Mouse (Mus musculus) heart, postnatal 0 days (tissue): ENCODE measurements at regions not wholly inside any gene's neighbourhood (a gene's known extent, or its start where the extent isn't known, plus 50 kb on each side); places are given as distances from the start of the nearest gene placed in this dataset.

Source experiments
- ATAC-seq: fragments of 200-750 bp; cut with Nextera tagmentation; 2 replicates; pipeline ENCODE4 v1.8.0; 2017; ENCODE audit warnings: low read depth, moderate number of reproducible peaks, moderate library complexity; ENCODE audit not compliant: insufficient read depth
- DNase-seq: peaks from one replicate; pipeline ENCODE4 v3.0.0-alpha.2; 2016; ENCODE audit warnings: low spot score
- H3K27ac ChIP-seq: fragments of 300-500 bp; sonication (generic); 2 replicates; pipeline ENCODE4 v1.5.1; 2014; ENCODE audit warnings: low read depth, mild to moderate bottlenecking
- H3K27me3 ChIP-seq: fragments of 300-500 bp; sonication (generic); 2 replicates; pipeline ENCODE4 v1.6.1; 2014; ENCODE audit warnings: low read length, mixed read lengths; ENCODE audit not compliant: control insufficient read depth, insufficient read depth
- H3K36me3 ChIP-seq: fragments of 300-500 bp; sonication (generic); replicated peaks from 2 replicates; pipeline ENCODE4 v1.6.1; 2014; ENCODE audit warnings: low read length, mixed read lengths; ENCODE audit not compliant: control insufficient read depth, insufficient read depth
- H3K4me1 ChIP-seq: fragments of 300-500 bp; sonication (generic); 2 replicates; pipeline ENCODE4 v1.6.1; 2014; ENCODE audit warnings: antibody characterized with exemption; ENCODE audit not compliant: control insufficient read depth, insufficient read depth
- H3K4me2 ChIP-seq: fragments of 300-500 bp; sonication (generic); 2 replicates; pipeline ENCODE4 v1.6.1; 2014; ENCODE audit warnings: low read depth, mild to moderate bottlenecking, low read length, moderate library complexity
- H3K4me3 ChIP-seq: fragments of 300-500 bp; sonication (generic); 2 replicates; pipeline ENCODE4 v1.5.1; 2014; ENCODE audit warnings: low read depth, low read length
- H3K9ac ChIP-seq: fragments of 300-500 bp; sonication (generic); replicated peaks from 2 replicates; pipeline ENCODE4 v1.6.1; 2014; ENCODE audit warnings: low read depth, low read length, mixed read lengths
- H3K9me3 ChIP-seq: fragments of 300-500 bp; sonication (generic); replicated peaks from 2 replicates; pipeline ENCODE4 v1.6.1; 2016; ENCODE audit warnings: low read length; ENCODE audit not compliant: control insufficient read depth
- CTCF ChIP-seq: IDR thresholded peaks from 2 replicates; pipeline ENCODE4 v1.5.1; 2016; ENCODE audit warnings: antibody characterized with exemption, control low read depth, low read depth
- EP300 ChIP-seq: IDR thresholded peaks from 2 replicates; pipeline ENCODE4 v1.6.1; 2016; ENCODE audit warnings: antibody characterized with exemption, low read depth
- WGBS: fragments of 180-500 bp; shearing (Covaris S2); extraction: QIAGEN DNeasy Blood & Tissue Kit; methylation state at CpG from one replicate; pipeline ENCODE4 v1.1.7; 2014; 5-methylcytosine and 5-hydroxymethylcytosine counted together

GRCm38 (mm10) chr1:73716901-73717300 lies 407.3 kb downstream of the Tns1 start:
- H3K4me2 ChIP-seq, result no peak overlapping the region
- DNase-seq (no peak), ATAC-seq (no peak)

GRCm38 (mm10) chr1:73715571-73715970 lies 408.7 kb downstream of the Tns1 start:
- peak; percentile 36 for TF ChIP-seq CTCF
- TF ChIP-seq EP300, result no peak
- ATAC-seq, result no peak
- no peak for DNase-seq
- no peak overlapping the region for H3K4me2 ChIP-seq
- peaks cover 12% of the 10 kb centered on the region for H3K4me1 ChIP-seq
- no peaks in the 10 kb centered on the region for H3K27me3 ChIP-seq
- no peak overlapping the region for H3K27ac ChIP-seq
- WGBS, result 52% methylated on average over 2 of the region's 2 CpGs
- H3K4me3 ChIP-seq, result no peak overlapping the region
- H3K36me3 ChIP-seq, result no peaks in the 10 kb centered on the region
- H3K9me3 ChIP-seq, result no peaks in the 10 kb centered on the region
- no peak overlapping the region for H3K9ac ChIP-seq

More at GRCm38 (mm10) chr1:73716901-73717300, 407.3 kb downstream of the Tns1 start:
- Histone ChIP-seq H3K4me1 (peaks cover 12% of the 10 kb centered on the region), H3K4me3 (no peak overlapping the region), H3K27me3 (no peaks in the 10 kb centered on the region), H3K9ac (no peak overlapping the region), H3K27ac (no peak overlapping the region), H3K9me3 (no peaks in the 10 kb centered on the region), H3K36me3 (no peaks in the 10 kb centered on the region)
- TF ChIP-seq EP300 (no peak), CTCF (no peak)

DNA sequence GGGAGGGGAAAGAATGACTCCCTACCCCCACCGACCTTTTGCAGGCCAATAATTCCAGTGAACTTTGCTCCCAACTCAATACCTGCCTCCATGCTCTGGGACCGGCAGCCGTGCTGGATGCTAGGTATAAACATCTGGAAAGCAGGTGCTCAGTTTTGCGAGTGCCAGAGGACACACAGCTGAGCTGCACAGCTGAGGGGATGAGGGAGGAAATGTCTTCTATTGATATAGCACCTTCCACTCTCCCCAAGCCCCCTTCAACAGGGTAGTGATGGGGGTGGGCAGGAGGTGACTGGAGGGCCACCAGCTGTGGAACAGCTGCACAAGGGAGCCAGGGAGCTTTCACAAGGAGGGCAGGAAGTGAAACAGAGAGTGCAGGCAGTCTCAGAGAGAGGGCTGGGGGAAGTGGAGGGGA lies 421.8 kb downstream of the Tns1 start:
- TF ChIP-seq CTCF (no peak), EP300 (no peak)
- H3K9ac ChIP-seq, result no peak overlapping the region
- no peaks in the 10 kb centered on the region for H3K36me3 ChIP-seq
- no peaks in the 10 kb centered on the region for H3K27me3 ChIP-seq
- no peaks in the 10 kb centered on the region for H3K4me1 ChIP-seq
- no peak overlapping the region for H3K4me3 ChIP-seq
- no peak overlapping the region for H3K27ac ChIP-seq
- H3K9me3 ChIP-seq, result 0 out of 2 replicates have a peak, but pooled peaks cover 3% of the 10 kb centered on the region
- ATAC-seq (no peak), DNase-seq (no peak)
- WGBS, result 55% methylated on average over 4 of the region's 4 CpGs
- no peak overlapping the region for H3K4me2 ChIP-seq

GRCm38 (mm10) chr1:73693537-73693936 lies 430.7 kb downstream of the Tns1 start:
- no peaks in the 10 kb centered on the region for H3K9me3 ChIP-seq
- H3K4me3 ChIP-seq, result no peak overlapping the region
- no peaks in the 10 kb centered on the region for H3K36me3 ChIP-seq
- WGBS, result 63% methylated on average over 2 of the region's 2 CpGs
- ATAC-seq, result no peak
- no peak overlapping the region for H3K27ac ChIP-seq
- H3K27me3 ChIP-seq, result no peaks in the 10 kb centered on the region
- H3K4me2 ChIP-seq, result no peak overlapping the region
- DNase-seq, result peak; percentile 15
- no peaks in the 10 kb centered on the region for H3K4me1 ChIP-seq
- TF ChIP-seq CTCF (no peak), EP300 (no peak)
- H3K9ac ChIP-seq, result no peak overlapping the region

GRCm38 (mm10) chr1:73685734-73686133 lies 438.5 kb downstream of the Tns1 start:
- Histone ChIP-seq H3K9ac (no peak overlapping the region), H3K27me3 (no peaks in the 10 kb centered on the region), H3K4me3 (no peak overlapping the region), H3K9me3 (no peaks in the 10 kb centered on the region), H3K27ac (no peak overlapping the region), H3K36me3 (no peaks in the 10 kb centered on the region), H3K4me1 (no peaks in the 10 kb centered on the region), H3K4me2 (no peak overlapping the region)
- TF ChIP-seq EP300 (no peak), CTCF (no peak)
- no peak for DNase-seq
- 80% methylated on average over 4 of the region's 4 CpGs for WGBS
- no peak for ATAC-seq

GRCm38 (mm10) chr1:73685066-73685465 lies 439.2 kb downstream of the Tns1 start:
- 43% methylated on average over 4 of the region's 4 CpGs for WGBS
- TF ChIP-seq CTCF (no peak), EP300 (no peak)
- no peak for DNase-seq

More at GRCm38 (mm10) chr1:73685066-73685465, 439.2 kb downstream of the Tns1 start:
- Histone ChIP-seq H3K27me3 (no peaks in the 10 kb centered on the region), H3K36me3 (no peaks in the 10 kb centered on the region), H3K4me3 (no peak overlapping the region), H3K9me3 (no peaks in the 10 kb centered on the region), H3K27ac (no peak overlapping the region), H3K9ac (no peak overlapping the region), H3K4me1 (no peaks in the 10 kb centered on the region), H3K4me2 (no peak overlapping the region)
- ATAC-seq, result no peak
